Mouse (Mus musculus): ENCODE measurements around the gene Prkx. TPM values are rescaled to one million over a fixed set of nuclear protein-coding genes. Genes with fewer than 3 reads are reported as not detected.

Gene Prkx
- total and polyA plus RNA-seq, 2 experiments from 2014 or later, result 12.4 to 20.1 TPM

GRCm38 (mm10) chrX:77744260-77744659 is 51.8 kb downstream of the Prkx start:
- Histone ChIP-seq H3K4me2 (ENCODE audit: low read depth, low read length) (no peak overlapping the region), H3K9me3 (replicated peaks; ENCODE audit: control insufficient read depth, low read length) (no peaks in the 10 kb centered on the region), H3K27me3 (ENCODE audit: control insufficient read depth, insufficient read depth, low read length) (no peaks in the 10 kb centered on the region), H3K27ac (ENCODE audit: low read depth) (no peak overlapping the region), H3K4me1 (ENCODE audit: control insufficient read depth, insufficient read depth) (no peaks in the 10 kb centered on the region), H3K4me3 (ENCODE audit: low read depth, low read length) (no peak overlapping the region), H3K36me3 (replicated peaks; ENCODE audit: control insufficient read depth, insufficient read depth, low read length) (no peaks in the 10 kb centered on the region), H3K9ac (replicated peaks; ENCODE audit: low read depth, low read length) (no peak overlapping the region)
- no peak for DNase-seq (ENCODE audit: low spot score)
- ATAC-seq (ENCODE audit: insufficient read depth, low read depth), result no peak
- 61% methylated on average over 2 of the region's 2 CpGs for WGBS
- peak; percentile 57 for TF ChIP-seq CTCF (IDR thresholded peaks at IDR 0.05; ENCODE audit: low read depth)
- no peak for TF ChIP-seq EP300 (IDR thresholded peaks at IDR 0.05; ENCODE audit: low read depth)

- Histone ChIP-seq H3K9me3 (replicated peaks; ENCODE audit: control insufficient read depth, low read length) (no peaks in the 10 kb centered on the region), H3K9ac (replicated peaks; ENCODE audit: low read depth, low read length) (no peak overlapping the region), H3K27me3 (ENCODE audit: control insufficient read depth, insufficient read depth, low read length) (no peaks in the 10 kb centered on the region), H3K4me3 (ENCODE audit: low read depth, low read length) (no peak overlapping the region), H3K4me1 (ENCODE audit: control insufficient read depth, insufficient read depth) (no peaks in the 10 kb centered on the region), H3K4me2 (ENCODE audit: low read depth, low read length) (no peak overlapping the region), H3K27ac (ENCODE audit: low read depth) (no peak overlapping the region), H3K36me3 (replicated peaks; ENCODE audit: control insufficient read depth, insufficient read depth, low read length) (no peaks in the 10 kb centered on the region)
- peak; percentile 55 for TF ChIP-seq CTCF (IDR thresholded peaks at IDR 0.05; ENCODE audit: low read depth)
- TF ChIP-seq EP300 (IDR thresholded peaks at IDR 0.05; ENCODE audit: low read depth), result no peak
- 14% methylated on average over 1 of the region's 1 CpGs for WGBS
- ATAC-seq (ENCODE audit: insufficient read depth, low read depth), result no peak
- DNase-seq (ENCODE audit: low spot score), result no peak
Observed at GRCm38 (mm10) chrX:77741383-77741782, 54.7 kb downstream of the Prkx start.

- H3K4me2 ChIP-seq (ENCODE audit: low read depth, low read length), result no peak overlapping the region
- ATAC-seq (ENCODE audit: insufficient read depth, low read depth) (no peak), DNase-seq (ENCODE audit: low spot score) (no peak)
- H3K9ac ChIP-seq (replicated peaks; ENCODE audit: low read depth, low read length), result no peak overlapping the region
- H3K9me3 ChIP-seq (replicated peaks; ENCODE audit: control insufficient read depth, low read length), result no peaks in the 10 kb centered on the region
- no peaks in the 10 kb centered on the region for H3K27me3 ChIP-seq (ENCODE audit: control insufficient read depth, insufficient read depth, low read length)
- H3K36me3 ChIP-seq (replicated peaks; ENCODE audit: control insufficient read depth, insufficient read depth, low read length), result no peaks in the 10 kb centered on the region
- WGBS, result 69% methylated on average over 9 of the region's 9 CpGs
- H3K4me3 ChIP-seq (ENCODE audit: low read depth, low read length), result no peak overlapping the region
- TF ChIP-seq EP300 (IDR thresholded peaks at IDR 0.05; ENCODE audit: low read depth) (no peak), CTCF (IDR thresholded peaks at IDR 0.05; ENCODE audit: low read depth) (no peak)
- H3K27ac ChIP-seq (ENCODE audit: low read depth), result no peak overlapping the region
- no peaks in the 10 kb centered on the region for H3K4me1 ChIP-seq (ENCODE audit: control insufficient read depth, insufficient read depth)
Observed at GRCm38 (mm10) chrX:77733930-77734536, 62.0 kb downstream of the Prkx start.

- Histone ChIP-seq H3K4me2 (ENCODE audit: low read depth, low read length) (no peak overlapping the region), H3K27ac (ENCODE audit: low read depth) (no peak overlapping the region), H3K4me3 (ENCODE audit: low read depth, low read length) (no peak overlapping the region), H3K9ac (replicated peaks; ENCODE audit: low read depth, low read length) (no peak overlapping the region), H3K36me3 (replicated peaks; ENCODE audit: control insufficient read depth, insufficient read depth, low read length) (no peaks in the 10 kb centered on the region), H3K27me3 (ENCODE audit: control insufficient read depth, insufficient read depth, low read length) (no peaks in the 10 kb centered on the region), H3K4me1 (ENCODE audit: control insufficient read depth, insufficient read depth) (no peaks in the 10 kb centered on the region), H3K9me3 (replicated peaks; ENCODE audit: control insufficient read depth, low read length) (no peaks in the 10 kb centered on the region)
- ATAC-seq (ENCODE audit: insufficient read depth, low read depth) (no peak), DNase-seq (ENCODE audit: low spot score) (peak; percentile 29)
- no peak for TF ChIP-seq EP300 (IDR thresholded peaks at IDR 0.05; ENCODE audit: low read depth)
- TF ChIP-seq CTCF (IDR thresholded peaks at IDR 0.05; ENCODE audit: low read depth), result peak; percentile 72
- 4% methylated on average over 2 of the region's 2 CpGs for WGBS
Observed at GRCm38 (mm10) chrX:77720298-77720697, 75.8 kb downstream of the Prkx start.

Other genes with a start within 250 kb of the Prkx start
- gene Pbsn, start 57.3 kb upstream of the Prkx start, total RNA-seq (2014; rRNA removed; ENCODE audit: low replicate concordance), result not detected in 2 replicates
- gene Pbsn, start 57.3 kb upstream of the Prkx start, polyA plus RNA-seq (2015; fragmentation: Nextera tagmentation; extraction: Ambion mirVana), result not detected in 2 replicates
- gene Gm14744, start 68.5 kb upstream of the Prkx start, total RNA-seq (2014; rRNA removed; ENCODE audit: low replicate concordance), result not detected in 2 replicates
- not detected in 2 replicates for gene Gm14744, start 68.5 kb upstream of the Prkx start, polyA plus RNA-seq (2015; fragmentation: Nextera tagmentation; extraction: Ambion mirVana)
- gene 5430402E10Rik, start 128.8 kb upstream of the Prkx start, total RNA-seq (2014; rRNA removed; ENCODE audit: low replicate concordance), result not detected in 2 replicates
- not detected in 2 replicates for gene 5430402E10Rik, start 128.8 kb upstream of the Prkx start, polyA plus RNA-seq (2015; fragmentation: Nextera tagmentation; extraction: Ambion mirVana)